Mouse (Mus musculus) layer of hippocampus, adult 9-10 months (tissue): ENCODE data around the gene Mup14.
"Not testable (repeated sequence)": the region's sequence is repeated elsewhere in the genome, so short reads cannot be mapped to it uniquely, and the experiment has no call there.

Experiments
- DNase-seq: peaks from one replicate; pipeline ENCODE4 v3.0.0; 2022; ENCODE audit warnings: low spot score

Gene Mup14

GRCm38 (mm10) chr4:61303900-61304299, at the start of gene Mup14:
TSS of gene Mup14 (minus strand) at chr4:61304000.
- not testable (repeated sequence) for DNase-seq

GRCm38 (mm10) chr4:61338108-61338507, 34.3 kb upstream of the Mup14 start:
- not testable (repeated sequence) for DNase-seq
